Mouse (Mus musculus) liver, embryonic 14.5 days (tissue): ENCODE data around the gene Rhobtb1. TPM values are rescaled to one million over a fixed set of nuclear protein-coding genes. Genes with fewer than 3 reads are reported as not detected.

Experiments used
- ATAC-seq: fragments of 200-750 bp; cut with Nextera tagmentation; 2 replicates; pipeline ENCODE4 v1.8.0; 2017; ENCODE audit warnings: moderate number of reproducible peaks, mild to moderate bottlenecking, moderate library complexity; ENCODE audit not compliant: insufficient read depth
- DNase-seq, 3 experiments: peaks; one replicate each; pipeline ENCODE4 v3.0.0-alpha.2; 2012 to 2013; ENCODE audit warnings: low read depth in 3 of 3, low spot score in 3 of 3
- H3K27ac ChIP-seq: fragments of 300-500 bp; sonication (generic); 2 replicates; pipeline ENCODE4 v1.5.1; 2014; ENCODE audit warnings: moderate library complexity, mild to moderate bottlenecking, control low read depth, inconsistent platforms
- H3K27me3 ChIP-seq: fragments of 300-500 bp; sonication (generic); 2 replicates; pipeline ENCODE4 v1.6.1; 2014; ENCODE audit warnings: mild to moderate bottlenecking, low read length, moderate library complexity; ENCODE audit not compliant: control insufficient read depth, insufficient read depth
- H3K36me3 ChIP-seq: fragments of 300-500 bp; sonication (generic); replicated peaks from 2 replicates; pipeline ENCODE4 v1.6.1; 2014; ENCODE audit warnings: low read depth; ENCODE audit not compliant: control insufficient read depth, insufficient read depth
- H3K4me1 ChIP-seq, 2 experiments: fragments of 200-500 bp in 1 of 2; fragments of 300-500 bp in 1 of 2; sonication (generic) in 1 of 2; replicated peaks; 2 replicates each; pipeline ENCODE4 v1.6.1; 2012 to 2014; ENCODE audit warnings: antibody characterized with exemption in 1 of 2, inconsistent platforms in 1 of 2, low read length in 1 of 2; ENCODE audit not compliant: control insufficient read depth in 2 of 2, insufficient read depth in 2 of 2
- H3K4me2 ChIP-seq: fragments of 300-500 bp; sonication (generic); 2 replicates; pipeline ENCODE4 v1.6.1; 2014; ENCODE audit warnings: low read depth, mild to moderate bottlenecking, control low read depth, moderate library complexity
- H3K4me3 ChIP-seq, 2 experiments: fragments of 200-500 bp in 1 of 2; fragments of 300-500 bp in 1 of 2; sonication (generic) in 1 of 2; 2 replicates each; pipeline ENCODE4 v1.5.1; 2012 to 2014; ENCODE audit warnings: low read depth in 2 of 2, low read length in 2 of 2, mild to moderate bottlenecking in 2 of 2, control low read depth in 1 of 2, inconsistent platforms in 1 of 2, moderate library complexity in 1 of 2; ENCODE audit not compliant: insufficient read depth in 1 of 2
- H3K9ac ChIP-seq: fragments of 300-500 bp; sonication (generic); replicated peaks from 2 replicates; pipeline ENCODE4 v1.6.1; 2014; ENCODE audit warnings: mild to moderate bottlenecking, control low read depth, moderate library complexity
- H3K9me3 ChIP-seq: fragments of 300-500 bp; sonication (generic); 2 replicates; pipeline ENCODE4 v1.6.1; 2016; ENCODE audit warnings: low read length, mixed read lengths; ENCODE audit not compliant: control insufficient read depth
- CTCF ChIP-seq: IDR thresholded peaks from 2 replicates; pipeline ENCODE4 v1.5.1; 2016; ENCODE audit warnings: antibody characterized with exemption, low read depth, control low read depth
- EP300 ChIP-seq: IDR thresholded peaks from 2 replicates; pipeline ENCODE4 v1.6.1; 2016; ENCODE audit warnings: antibody characterized with exemption, low read depth
- WGBS: fragments of 180-500 bp; shearing (Covaris S2); extraction: QIAGEN DNeasy Blood & Tissue Kit; methylation state at CpG from one replicate; pipeline ENCODE4 v1.1.7; 2014; ENCODE audit not compliant: insufficient replicate concordance; 5-methylcytosine and 5-hydroxymethylcytosine counted together
- polyA plus RNA-seq, 2 experiments: library from polyadenylated mRNA; depleted of rRNA in 1 of 2; stranded (reverse) in 1 of 2; unstranded in 1 of 2; fragments of >200 nt; fragmentation: Nextera tagmentation in 1 of 2; extraction: Ambion mirVana in 1 of 2; gene quantifications; 2 replicates each; pipeline versions ENCODE4 v1.2.1 to v1.2.3; 2012 to 2014

Rhobtb1 gene
- polyA plus RNA-seq, 2 experiments: 2.5 to 7.1 TPM

GRCm38 (mm10) chr10:69290736-69291135, 139.5 kb downstream of the Rhobtb1 start:
- TF ChIP-seq EP300 (no peak), CTCF (no peak)
- H3K4me2 ChIP-seq: no peak overlapping the region
- WGBS: 78% methylated on average over 8 of the region's 8 CpGs
- DNase-seq (no peak), ATAC-seq (no peak)
- no peaks in the 10 kb centered on the region for H3K36me3 ChIP-seq
- no peaks in the 10 kb centered on the region for H3K4me1 ChIP-seq
- H3K9me3 ChIP-seq: no peaks in the 10 kb centered on the region
- no peak overlapping the region for H3K9ac ChIP-seq
- no peaks in the 10 kb centered on the region for H3K27me3 ChIP-seq
- no peak overlapping the region for H3K27ac ChIP-seq
- no peak overlapping the region for H3K4me3 ChIP-seq

- TF ChIP-seq CTCF: no peak
- no peak for TF ChIP-seq EP300
- DNase-seq (no peak), ATAC-seq (no peak)
- 72% methylated on average over 9 of the region's 9 CpGs for WGBS
- Histone ChIP-seq H3K4me3 (no peak overlapping the region), H3K36me3 (no peaks in the 10 kb centered on the region), H3K9ac (no peak overlapping the region), H3K27me3 (no peaks in the 10 kb centered on the region), H3K4me2 (no peak overlapping the region), H3K9me3 (no peaks in the 10 kb centered on the region), H3K27ac (no peak overlapping the region), H3K4me1 (peaks cover 0 to 2% of the 10 kb centered on the region in 2 experiments; a peak in 1 of 4 replicates)
Observed at GRCm38 (mm10) chr10:69295919-69296318, 144.7 kb downstream of the Rhobtb1 start.

- no peak for ATAC-seq
- no peaks in the 10 kb centered on the region for H3K9me3 ChIP-seq
- no peak overlapping the region for H3K4me2 ChIP-seq
- peaks cover 0 to 9% of the 10 kb centered on the region in 2 experiments; a peak in 2 of 4 replicates for H3K4me1 ChIP-seq
- no peaks in the 10 kb centered on the region for H3K27me3 ChIP-seq
- no peaks in the 10 kb centered on the region for H3K36me3 ChIP-seq
- WGBS: 64% methylated on average over 7 of the region's 7 CpGs
- no peak overlapping the region for H3K27ac ChIP-seq
- no peak overlapping the region for H3K4me3 ChIP-seq
- no peak overlapping the region for H3K9ac ChIP-seq
- TF ChIP-seq EP300: no peak
- no peak for TF ChIP-seq CTCF
- DNase-seq: peak in 1 of 3 experiments; percentile 7
Observed at GRCm38 (mm10) chr10:69299985-69300384, 148.8 kb downstream of the Rhobtb1 start.

- Histone ChIP-seq H3K4me3 (no peak overlapping the region), H3K36me3 (no peaks in the 10 kb centered on the region), H3K27me3 (no peaks in the 10 kb centered on the region), H3K27ac (no peak overlapping the region), H3K4me2 (no peak overlapping the region), H3K4me1 (peaks cover 0 to 22% of the 10 kb centered on the region in 2 experiments; a peak in 2 of 4 replicates), H3K9me3 (no peaks in the 10 kb centered on the region), H3K9ac (no peak overlapping the region)
- 55% methylated on average over 3 of the region's 3 CpGs for WGBS
- DNase-seq (no peak), ATAC-seq (no peak)
- no peak for TF ChIP-seq EP300
- no peak for TF ChIP-seq CTCF
Observed at GRCm38 (mm10) chr10:69302667-69303066, 151.4 kb downstream of the Rhobtb1 start.

GRCm38 (mm10) chr10:69304819-69305218, 153.6 kb downstream of the Rhobtb1 start:
- Histone ChIP-seq H3K36me3 (no peaks in the 10 kb centered on the region), H3K4me1 (peaks cover 0 to 20% of the 10 kb centered on the region in 2 experiments; a peak in 2 of 4 replicates), H3K4me2 (no peak overlapping the region), H3K27ac (no peak overlapping the region), H3K9ac (no peak overlapping the region), H3K4me3 (no peak overlapping the region), H3K27me3 (no peaks in the 10 kb centered on the region), H3K9me3 (no peaks in the 10 kb centered on the region)
- DNase-seq (no peak), ATAC-seq (0 out of 2 replicates have a peak, but pooled peaks have one; percentile 38)
- no peak for TF ChIP-seq EP300
- no peak for TF ChIP-seq CTCF
- 50% methylated on average over 3 of the region's 3 CpGs for WGBS
